Mouse (Mus musculus) heart, embryonic 15.5 days (tissue): Measurements from ENCODE around the gene Srpk2. TPM values are rescaled to one million over a fixed set of nuclear protein-coding genes. Genes with fewer than 3 reads are reported as not detected.
"Not testable (repeated sequence)": the region's sequence is repeated elsewhere in the genome, so short reads cannot be mapped to it uniquely, and the experiment has no call there.

ENCODE experiments used
- ATAC-seq: fragments of 200-750 bp; cut with Nextera tagmentation; replicated peaks from 2 replicates; pipeline ENCODE4 v1.8.0; 2017; ENCODE audit warnings: low read depth, moderate TSS enrichment; ENCODE audit not compliant: insufficient number of reproducible peaks, insufficient read depth, low FRiP score
- H3K27ac ChIP-seq: fragments of 300-500 bp; sonication (generic); 2 replicates; pipeline ENCODE4 v1.5.1; 2015; ENCODE audit warnings: mild to moderate bottlenecking, inconsistent platforms
- H3K27me3 ChIP-seq: fragments of 300-500 bp; sonication (generic); 2 replicates; pipeline ENCODE4 v1.6.1; 2015; ENCODE audit warnings: inconsistent platforms
- H3K36me3 ChIP-seq: fragments of 300-500 bp; sonication (generic); 2 replicates; pipeline ENCODE4 v1.6.1; 2015; ENCODE audit warnings: mild to moderate bottlenecking, inconsistent platforms
- H3K4me1 ChIP-seq: fragments of 300-500 bp; sonication (generic); replicated peaks from 2 replicates; pipeline ENCODE4 v1.6.1; 2015; ENCODE audit warnings: inconsistent platforms
- H3K4me2 ChIP-seq: fragments of 300-500 bp; sonication (generic); 2 replicates; pipeline ENCODE4 v1.6.1; 2015; ENCODE audit warnings: inconsistent platforms, mild to moderate bottlenecking, moderate library complexity
- H3K4me3 ChIP-seq: fragments of 300-500 bp; sonication (generic); 2 replicates; pipeline ENCODE4 v1.5.1; 2015; ENCODE audit warnings: mild to moderate bottlenecking, inconsistent platforms
- H3K9ac ChIP-seq: fragments of 300-500 bp; sonication (generic); 2 replicates; pipeline ENCODE4 v1.6.1; 2015; ENCODE audit warnings: mild to moderate bottlenecking, inconsistent platforms
- H3K9me3 ChIP-seq: fragments of 300-500 bp; sonication (generic); replicated peaks from 2 replicates; pipeline ENCODE4 v1.6.1; 2016; ENCODE audit warnings: inconsistent platforms
- WGBS: fragments of 180-500 bp; shearing (Covaris S2); methylation state at CpG from one replicate; pipeline ENCODE4 v1.1.7; 2015; ENCODE audit warnings: mixed read lengths; 5-methylcytosine and 5-hydroxymethylcytosine counted together
- polyA plus RNA-seq: library from polyadenylated mRNA; unstranded; fragments of >200 nt; fragmentation: Nextera tagmentation; extraction: Ambion mirVana; gene quantifications from 2 replicates; pipeline ENCODE4 v1.2.1, GENCODE M21; 2015

Srpk2 gene
- polyA plus RNA-seq, 1 experiment from 2014 or later, result 40.5 TPM

DNA sequence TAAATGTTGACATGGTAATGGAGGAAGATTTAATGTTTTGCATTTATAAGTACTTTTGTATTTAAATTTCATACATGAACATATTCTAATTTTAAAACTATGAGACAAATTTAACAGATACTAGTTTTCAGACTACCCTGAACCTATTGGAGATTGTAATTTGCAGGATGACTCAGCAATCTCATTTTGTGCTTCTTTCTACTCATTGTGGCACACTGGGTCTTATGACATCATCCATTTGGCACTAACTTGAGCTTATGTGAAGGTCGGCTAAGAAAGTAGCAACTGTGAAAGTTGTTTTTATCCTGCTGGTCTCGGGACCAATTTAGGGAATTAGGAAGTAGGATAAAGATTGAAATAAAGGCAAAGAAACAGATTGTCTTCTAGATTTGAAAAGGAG, 222.7 kb downstream of the Srpk2 start:
- Histone ChIP-seq H3K36me3 (peaks cover 22% of the 10 kb centered on the region), H3K4me3 (no peak overlapping the region), H3K27ac (no peak overlapping the region), H3K9ac (no peak overlapping the region), H3K27me3 (no peaks in the 10 kb centered on the region), H3K4me2 (no peak overlapping the region), H3K9me3 (no peaks in the 10 kb centered on the region), H3K4me1 (peaks cover 10% of the 10 kb centered on the region; the same call in 1 of the 2 replicates)
- no peak for ATAC-seq
- 26% methylated on average over 2 of the region's 2 CpGs for WGBS

DNA sequence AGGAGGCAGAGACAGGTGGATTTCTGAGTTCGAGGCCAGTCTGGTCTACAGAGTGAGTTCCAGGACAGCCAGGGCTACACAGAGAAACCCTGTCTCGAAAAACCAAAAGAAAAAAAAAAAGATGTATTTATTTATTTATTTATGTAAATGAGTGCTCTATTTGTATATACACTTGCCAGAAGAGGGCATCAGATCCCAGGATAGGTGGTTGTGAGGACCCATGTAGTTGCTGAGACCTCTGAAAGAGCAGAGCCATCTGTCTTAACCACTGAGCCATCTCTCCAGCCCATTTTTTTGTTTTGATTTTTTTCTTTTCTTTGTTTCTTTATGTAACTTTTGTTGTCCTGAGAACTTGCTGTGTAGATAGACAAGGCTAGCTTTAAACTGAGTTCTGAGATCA, 230.9 kb downstream of the Srpk2 start:
- H3K4me1 ChIP-seq, H3K27me3 ChIP-seq, H3K4me2 ChIP-seq, H3K27ac ChIP-seq, H3K9ac ChIP-seq, H3K9me3 ChIP-seq, H3K4me3 ChIP-seq, ATAC-seq: not testable (repeated sequence)
- H3K36me3 ChIP-seq, result peaks cover 13% of the 10 kb centered on the region
- WGBS, result 89% methylated on average over 2 of the region's 2 CpGs

Other genes with a start within 250 kb of the Srpk2 start
- 18.1 and 22.6 TPM in 2 replicates for gene Pus7, start 99.1 kb upstream of the Srpk2 start, polyA plus RNA-seq
- 26.0 and 27.3 TPM in 2 replicates for gene Rint1, start 103.1 kb upstream of the Srpk2 start, polyA plus RNA-seq
- gene Tomm7, start 159.5 kb upstream of the Srpk2 start, polyA plus RNA-seq, result 84.4 and 110 TPM in 2 replicates